Mouse (Mus musculus): ENCODE results near the gene Cnih3. TPM values are rescaled to one million over a fixed set of nuclear protein-coding genes. Genes with fewer than 3 reads are reported as not detected.

Gene Cnih3
- polyA plus RNA-seq, 1 experiment: not detected

GRCm38 (mm10) chr1:181505367-181505766, 152.9 kb downstream of the Cnih3 start:
- TF ChIP-seq POLR2A (IDR thresholded peaks at IDR 0.05; ENCODE audit: low read depth, low read length) (no peak), CTCF (IDR thresholded peaks at IDR 0.05; ENCODE audit: extremely low read depth, insufficient read depth, insufficient read length, insufficient replicate concordance) (no peak)
- Histone ChIP-seq H3K4me3 (ENCODE audit: extremely low read depth, insufficient read depth, insufficient read length) (no peak overlapping the region), H3K27ac (ENCODE audit: insufficient read depth, low read length) (no peak overlapping the region), H3K36me3 (ENCODE audit: control insufficient read depth, insufficient read depth, low read length) (no peaks in the 10 kb centered on the region), H3K4me1 (ENCODE audit: control insufficient read depth, insufficient read depth, insufficient read length) (no peaks in the 10 kb centered on the region), H3K27me3 (ENCODE audit: control insufficient read depth, insufficient read depth, low read length) (no peaks in the 10 kb centered on the region)
- 17% methylated on average over 8 of the region's 8 CpGs for WGBS
- no peak for DNase-seq (ENCODE audit: low read depth in 1 of 2, low spot score in 2 of 2)

Other genes with a start within 250 kb of the Cnih3 start
- gene Nvl, start 208.4 kb upstream of the Cnih3 start, polyA plus RNA-seq (2012; rRNA removed): 7.7 and 8.6 TPM in 2 replicates
- gene Cnih4, start 207.9 kb upstream of the Cnih3 start, polyA plus RNA-seq (2012; rRNA removed): 4.7 and 6.0 TPM in 2 replicates
- gene Wdr26, start 140.6 kb upstream of the Cnih3 start, polyA plus RNA-seq (2012; rRNA removed): 36.3 and 37.2 TPM in 2 replicates
- not detected in 2 replicates for gene Ccdc121, start 158.8 kb downstream of the Cnih3 start, polyA plus RNA-seq (2012; rRNA removed)
- gene Dnah14, start 223.9 kb downstream of the Cnih3 start, polyA plus RNA-seq (2012; rRNA removed): not detected in 2 replicates